Mouse (Mus musculus) limb, embryonic 15.5 days (tissue): Measurements from ENCODE around the gene Tbc1d20. TPM values are rescaled to one million over a fixed set of nuclear protein-coding genes. Genes with fewer than 3 reads are reported as not detected.

Source experiments
- ATAC-seq: fragments of 200-750 bp; cut with Nextera tagmentation; 2 replicates; pipeline ENCODE4 v1.8.0; 2017; ENCODE audit warnings: low read depth, moderate TSS enrichment; ENCODE audit not compliant: insufficient number of reproducible peaks, low FRiP score, low TSS enrichment
- H3K27ac ChIP-seq: fragments of 300-500 bp; sonication (generic); 2 replicates; pipeline ENCODE4 v1.5.1; 2015; ENCODE audit warnings: moderate library complexity, mild to moderate bottlenecking, inconsistent platforms
- H3K27me3 ChIP-seq: fragments of 300-500 bp; sonication (generic); 2 replicates; pipeline ENCODE4 v1.6.1; 2015; ENCODE audit warnings: inconsistent platforms
- H3K36me3 ChIP-seq: fragments of 300-500 bp; sonication (generic); 2 replicates; pipeline ENCODE4 v1.6.1; 2015; ENCODE audit warnings: inconsistent platforms
- H3K4me1 ChIP-seq: fragments of 300-500 bp; sonication (generic); 2 replicates; pipeline ENCODE4 v1.6.1; 2015; ENCODE audit warnings: inconsistent platforms
- H3K4me2 ChIP-seq: fragments of 300-500 bp; sonication (generic); 2 replicates; pipeline ENCODE4 v1.6.1; 2015; ENCODE audit warnings: mild to moderate bottlenecking, inconsistent platforms
- H3K4me3 ChIP-seq: fragments of 300-500 bp; sonication (generic); 2 replicates; pipeline ENCODE4 v1.5.1; 2015; ENCODE audit warnings: mild to moderate bottlenecking, inconsistent platforms
- H3K9ac ChIP-seq: fragments of 300-500 bp; sonication (generic); 2 replicates; pipeline ENCODE4 v1.6.1; 2015; ENCODE audit warnings: inconsistent platforms
- H3K9me3 ChIP-seq: fragments of 300-500 bp; sonication (generic); 2 replicates; pipeline ENCODE4 v1.6.1; 2016; ENCODE audit warnings: inconsistent platforms
- WGBS: fragments of 180-500 bp; shearing (Covaris S2); methylation state at CpG from one replicate; pipeline ENCODE4 v1.1.7; 2015; 5-methylcytosine and 5-hydroxymethylcytosine counted together
- polyA plus RNA-seq: library from polyadenylated mRNA; unstranded; fragments of >200 nt; fragmentation: Nextera tagmentation; extraction: Ambion mirVana; gene quantifications from 2 replicates; pipeline ENCODE4 v1.2.1, GENCODE M21; 2015

Gene Tbc1d20
- polyA plus RNA-seq, 1 experiment from 2014 or later, result 48.0 TPM

- Histone ChIP-seq H3K4me3 (no peak overlapping the region), H3K9ac (no peak overlapping the region), H3K36me3 (peaks cover 63% of the 10 kb centered on the region), H3K4me2 (no peak overlapping the region), H3K9me3 (no peaks in the 10 kb centered on the region), H3K27me3 (no peaks in the 10 kb centered on the region), H3K4me1 (no peaks in the 10 kb centered on the region), H3K27ac (no peak overlapping the region)
- 71% methylated on average over 2 of the region's 2 CpGs for WGBS
- ATAC-seq, result no peak
These were observed 9.2 kb downstream of the Tbc1d20 start for GRCm38 (mm10) chr2:152302862-152303261.

GRCm38 (mm10) chr2:152303781-152304180, 10.2 kb downstream of the Tbc1d20 start:
- WGBS, result 59% methylated on average over 5 of the region's 5 CpGs
- no peak for ATAC-seq
- Histone ChIP-seq H3K36me3 (peaks cover 68% of the 10 kb centered on the region), H3K27me3 (no peaks in the 10 kb centered on the region), H3K9me3 (no peaks in the 10 kb centered on the region), H3K4me3 (no peak overlapping the region), H3K4me2 (no peak overlapping the region), H3K9ac (no peak overlapping the region), H3K4me1 (no peaks in the 10 kb centered on the region), H3K27ac (no peak overlapping the region)

- peaks cover 85% of the 10 kb centered on the region for H3K36me3 ChIP-seq
- 94% methylated on average over 6 of the region's 6 CpGs for WGBS
These were observed 11.9 kb downstream of the Tbc1d20 start for GRCm38 (mm10) chr2:152305480-152305879.

GRCm38 (mm10) chr2:152307186-152307585, 13.6 kb downstream of the Tbc1d20 start:
- no peaks in the 10 kb centered on the region for H3K9me3 ChIP-seq
- no peak overlapping the region for H3K9ac ChIP-seq
- H3K4me1 ChIP-seq, result no peaks in the 10 kb centered on the region
- ATAC-seq, result no peak
- no peak overlapping the region for H3K27ac ChIP-seq
- H3K27me3 ChIP-seq, result no peaks in the 10 kb centered on the region
- no peak overlapping the region for H3K4me2 ChIP-seq
- H3K36me3 ChIP-seq, result peaks cover 96% of the 10 kb centered on the region
- H3K4me3 ChIP-seq, result no peak overlapping the region
- WGBS, result 89% methylated on average over 3 of the region's 3 CpGs

More at GRCm38 (mm10) chr2:152305480-152305879, 11.9 kb downstream of the Tbc1d20 start:
- no peaks in the 10 kb centered on the region for H3K9me3 ChIP-seq
- H3K4me2 ChIP-seq, result no peak overlapping the region
- H3K9ac ChIP-seq, result no peak overlapping the region
- no peaks in the 10 kb centered on the region for H3K4me1 ChIP-seq
- H3K4me3 ChIP-seq, result no peak overlapping the region
- no peak overlapping the region for H3K27ac ChIP-seq
- no peaks in the 10 kb centered on the region for H3K27me3 ChIP-seq
- no peak for ATAC-seq

GRCm38 (mm10) chr2:152312996-152313395, 19.4 kb downstream of the Tbc1d20 start:
- Histone ChIP-seq H3K4me3 (no peak overlapping the region), H3K36me3 (peaks cover 98% of the 10 kb centered on the region), H3K9ac (no peak overlapping the region), H3K27me3 (no peaks in the 10 kb centered on the region), H3K27ac (0 out of 2 replicates have a peak overlapping the region, but pooled peaks have one; percentile 22), H3K9me3 (no peaks in the 10 kb centered on the region), H3K4me2 (no peak overlapping the region), H3K4me1 (0 out of 2 replicates have a peak, but pooled peaks cover 5% of the 10 kb centered on the region)
- no peak for ATAC-seq
- WGBS, result 60% methylated on average over 7 of the region's 7 CpGs

GRCm38 (mm10) chr2:152313926-152314325, 20.3 kb downstream of the Tbc1d20 start:
- Histone ChIP-seq H3K9me3 (no peaks in the 10 kb centered on the region), H3K27me3 (no peaks in the 10 kb centered on the region), H3K27ac (no peak overlapping the region), H3K4me3 (no peak overlapping the region), H3K36me3 (peaks cover 98% of the 10 kb centered on the region), H3K4me1 (0 out of 2 replicates have a peak, but pooled peaks cover 5% of the 10 kb centered on the region), H3K9ac (no peak overlapping the region), H3K4me2 (no peak overlapping the region)
- WGBS, result 80% methylated on average over 6 of the region's 6 CpGs
- ATAC-seq, result no peak

- Histone ChIP-seq H3K36me3 (peaks cover 96% of the 10 kb centered on the region), H3K4me1 (0 out of 2 replicates have a peak, but pooled peaks cover 5% of the 10 kb centered on the region), H3K27me3 (no peaks in the 10 kb centered on the region), H3K4me3 (no peak overlapping the region), H3K27ac (no peak overlapping the region), H3K9me3 (no peaks in the 10 kb centered on the region), H3K9ac (no peak overlapping the region), H3K4me2 (no peak overlapping the region)
- 85% methylated on average over 6 of the region's 6 CpGs for WGBS
- no peak for ATAC-seq
These were observed 23.4 kb downstream of the Tbc1d20 start for GRCm38 (mm10) chr2:152317054-152317453.

- H3K9me3 ChIP-seq, result no peaks in the 10 kb centered on the region
- 82% methylated on average over 5 of the region's 5 CpGs for WGBS
- no peak overlapping the region for H3K27ac ChIP-seq
- peaks cover 97% of the 10 kb centered on the region for H3K36me3 ChIP-seq
- H3K4me2 ChIP-seq, result no peak overlapping the region
- ATAC-seq, result peak; percentile 22; the same call in 1 of the 2 replicates
- H3K27me3 ChIP-seq, result no peaks in the 10 kb centered on the region
- no peak overlapping the region for H3K9ac ChIP-seq
- no peaks in the 10 kb centered on the region for H3K4me1 ChIP-seq
- no peak overlapping the region for H3K4me3 ChIP-seq
These were observed 27.9 kb downstream of the Tbc1d20 start for GRCm38 (mm10) chr2:152321558-152321957.

GRCm38 (mm10) chr2:152322198-152322597, 28.6 kb downstream of the Tbc1d20 start:
- no peak for ATAC-seq
- no peak overlapping the region for H3K4me2 ChIP-seq
- no peak overlapping the region; the same call in 1 of the 2 replicates for H3K27ac ChIP-seq
- H3K4me1 ChIP-seq, result no peaks in the 10 kb centered on the region
- peaks cover 97% of the 10 kb centered on the region for H3K36me3 ChIP-seq
- H3K9ac ChIP-seq, result no peak overlapping the region
- no peaks in the 10 kb centered on the region for H3K9me3 ChIP-seq
- WGBS, result 96% methylated on average over 6 of the region's 6 CpGs
- H3K27me3 ChIP-seq, result no peaks in the 10 kb centered on the region
- no peak overlapping the region for H3K4me3 ChIP-seq

GRCm38 (mm10) chr2:152323971-152324370, 30.3 kb downstream of the Tbc1d20 start:
- Histone ChIP-seq H3K4me3 (no peak overlapping the region), H3K9me3 (no peaks in the 10 kb centered on the region), H3K27me3 (no peaks in the 10 kb centered on the region), H3K36me3 (peaks cover 91% of the 10 kb centered on the region), H3K9ac (no peak overlapping the region), H3K27ac (no peak overlapping the region), H3K4me1 (0 out of 2 replicates have a peak, but pooled peaks cover 2% of the 10 kb centered on the region), H3K4me2 (no peak overlapping the region)
- 92% methylated on average over 14 of the region's 14 CpGs for WGBS
- no peak for ATAC-seq

GRCm38 (mm10) chr2:152324842-152325241, 31.2 kb downstream of the Tbc1d20 start:
- no peak overlapping the region for H3K4me2 ChIP-seq
- no peak overlapping the region for H3K9ac ChIP-seq
- no peaks in the 10 kb centered on the region for H3K9me3 ChIP-seq
- no peaks in the 10 kb centered on the region for H3K27me3 ChIP-seq
- no peak overlapping the region for H3K27ac ChIP-seq
- H3K36me3 ChIP-seq, result peaks cover 91% of the 10 kb centered on the region
- WGBS, result 84% methylated on average over 3 of the region's 3 CpGs
- H3K4me1 ChIP-seq, result 0 out of 2 replicates have a peak, but pooled peaks cover 2% of the 10 kb centered on the region
- no peak for ATAC-seq
- H3K4me3 ChIP-seq, result no peak overlapping the region

- H3K4me3 ChIP-seq, result no peak overlapping the region
- H3K9ac ChIP-seq, result no peak overlapping the region
- no peaks in the 10 kb centered on the region for H3K9me3 ChIP-seq
- H3K4me1 ChIP-seq, result peaks cover 9% of the 10 kb centered on the region
- no peak overlapping the region for H3K4me2 ChIP-seq
- peaks cover 81% of the 10 kb centered on the region for H3K36me3 ChIP-seq
- ATAC-seq, result no peak
- no peak overlapping the region for H3K27ac ChIP-seq
- WGBS, result 93% methylated on average over 13 of the region's 13 CpGs
- no peaks in the 10 kb centered on the region for H3K27me3 ChIP-seq
These were observed 32.5 kb downstream of the Tbc1d20 start for GRCm38 (mm10) chr2:152326157-152326556.

- Histone ChIP-seq H3K9me3 (no peaks in the 10 kb centered on the region), H3K4me2 (no peak overlapping the region), H3K4me1 (peaks cover 9% of the 10 kb centered on the region), H3K27me3 (no peaks in the 10 kb centered on the region), H3K9ac (no peak overlapping the region), H3K4me3 (no peak overlapping the region), H3K36me3 (peaks cover 76% of the 10 kb centered on the region), H3K27ac (no peak overlapping the region)
- no peak for ATAC-seq
- WGBS, result 83% methylated on average over 8 of the region's 8 CpGs
These were observed 33.0 kb downstream of the Tbc1d20 start for GRCm38 (mm10) chr2:152326654-152327053.
